8 mouse cellular contexts compared by ENCODE assay signal in the genomic region with DNA sequence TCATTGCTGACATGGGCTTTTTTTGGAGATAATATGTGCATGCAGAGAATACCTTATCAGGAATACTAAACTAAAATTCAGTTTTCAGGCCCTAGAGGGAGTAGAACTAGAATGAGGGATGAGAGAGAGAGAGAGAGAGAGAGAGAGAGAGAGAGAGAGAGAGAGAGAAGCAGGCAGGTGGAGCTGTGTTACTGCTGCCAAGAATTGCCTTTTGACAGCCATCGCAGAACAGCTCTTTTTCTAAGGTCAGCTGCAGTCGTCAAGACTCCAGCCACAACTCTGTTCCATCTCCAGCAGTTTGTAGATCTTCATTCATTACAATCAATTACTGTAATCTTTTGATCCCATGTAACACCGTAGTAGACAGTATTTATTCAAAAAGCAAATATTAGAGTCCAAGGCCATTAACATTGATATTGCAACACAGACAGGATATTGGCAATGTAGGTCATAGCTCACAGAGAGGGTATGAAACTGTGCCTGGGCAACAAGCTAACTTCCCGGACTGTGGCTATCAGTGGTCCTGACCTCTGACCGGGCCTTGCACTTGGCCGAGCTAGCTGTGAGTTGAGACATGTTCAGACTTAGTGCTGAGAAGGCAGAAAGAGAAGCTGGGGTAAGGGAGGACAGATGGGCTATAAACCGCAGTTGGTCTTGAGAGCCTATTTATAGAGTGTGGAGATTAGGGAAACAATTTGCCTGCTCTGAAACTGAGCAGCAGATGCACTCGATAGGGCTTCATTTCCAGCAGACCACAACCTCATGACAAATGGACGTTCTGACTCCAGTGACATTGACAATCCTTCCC. TPM values are rescaled to one million over a fixed set of nuclear protein-coding genes. Genes with fewer than 3 reads are reported as not detected.
DNase-seq lines count a peak whose midpoint lies in the region; ATAC-seq lines count a peak whose summit lies in the region.

No protein-coding gene starts in this region.

- peak; percentile 92 for ATAC-seq in granulocyte monocyte progenitor cell, adult 5-6 weeks (replicated peaks; ENCODE audit: poor library complexity, severe bottlenecking)
- peak; percentile 76; the same call in 1 of the 2 replicates for ATAC-seq in limb, embryonic 12.5 days (ENCODE audit: insufficient number of reproducible peaks, insufficient read depth, low FRiP score, low TSS enrichment, low read depth)
- no peak for ATAC-seq in midbrain, embryonic 16.5 days
- no peak for ATAC-seq in CD4-positive, CD25-positive, alpha-beta regulatory T cell, adult 4 months

- H3K9me3 ChIP-seq in limb, embryonic 12.5 days, result no peaks in the 10 kb centered on the region
- no peaks in the 10 kb centered on the region for H3K9me3 ChIP-seq in midbrain, embryonic 16.5 days (replicated peaks; ENCODE audit: control insufficient read depth, low read length, poor library complexity, severe bottlenecking)

- H3K4me3 ChIP-seq in brown adipose tissue, adult 24 weeks (ENCODE audit: insufficient read depth, low read depth, low read length), result no peak overlapping the region
- H3K4me3 ChIP-seq in limb, embryonic 12.5 days (replicated peaks), result no peak overlapping the region
- no peak overlapping the region for H3K4me3 ChIP-seq in midbrain, embryonic 16.5 days (ENCODE audit: low read depth, low read length)

- no peak overlapping the region for H3K9ac ChIP-seq in limb, embryonic 12.5 days (replicated peaks)
- no peak overlapping the region for H3K9ac ChIP-seq in midbrain, embryonic 16.5 days (ENCODE audit: low read depth, low read length)

- peak overlapping the region; percentile 84 for H3K27ac ChIP-seq in brown adipose tissue, adult 24 weeks (replicated peaks; ENCODE audit: low read depth, low read length)
- no peak overlapping the region for H3K27ac ChIP-seq in limb, embryonic 12.5 days
- H3K27ac ChIP-seq in midbrain, embryonic 16.5 days (ENCODE audit: low read length), result no peak overlapping the region

- 42% methylated on average over 9 of the region's 9 CpGs for WGBS in limb, embryonic 12.5 days
- WGBS in midbrain, embryonic 16.5 days, result 75% methylated on average over 9 of the region's 9 CpGs

- no peaks in the 10 kb centered on the region for H3K27me3 ChIP-seq in limb, embryonic 12.5 days
- no peaks in the 10 kb centered on the region for H3K27me3 ChIP-seq in midbrain, embryonic 16.5 days (ENCODE audit: control insufficient read depth, insufficient read depth, low read depth, low read length)

- H3K4me2 ChIP-seq in limb, embryonic 12.5 days, result no peak overlapping the region
- H3K4me2 ChIP-seq in midbrain, embryonic 16.5 days (ENCODE audit: low read length), result no peak overlapping the region

- intact Hi-C loops in left cerebral cortex, postnatal 4 days (cut with DNase I), result no loop called here
- intact Hi-C loops in left cerebral cortex, postnatal 36 days (cut with DNase I), result no loop called here

- peak; percentile 16 for DNase-seq in left cerebral cortex, postnatal 4 days
- DNase-seq in left cerebral cortex, postnatal 36 days (ENCODE audit: low spot score in 2 of 2), result no peak
- peak; percentile 28 for DNase-seq in mesoderm, embryonic 11.5 days (ENCODE audit: low read depth, low spot score)

- H3K4me1 ChIP-seq in brown adipose tissue, adult 24 weeks (ENCODE audit: control insufficient read depth, insufficient read depth, insufficient read length, low read length), result peaks cover 9% of the 10 kb centered on the region; the same call in 1 of the 2 replicates
- no peaks in the 10 kb centered on the region for H3K4me1 ChIP-seq in limb, embryonic 12.5 days (replicated peaks)
- no peaks in the 10 kb centered on the region for H3K4me1 ChIP-seq in midbrain, embryonic 16.5 days (ENCODE audit: control insufficient read depth, insufficient read depth, low read length)

- no peaks in the 10 kb centered on the region for H3K36me3 ChIP-seq in limb, embryonic 12.5 days
- no peaks in the 10 kb centered on the region for H3K36me3 ChIP-seq in midbrain, embryonic 16.5 days (ENCODE audit: control insufficient read depth, insufficient read depth, low read length)

RNA-seq across cellular contexts. Expression of gene 4931440F15Rik, which starts 17.1 kb away (rescaled TPM):
- total RNA-seq in left cerebral cortex, postnatal 4 days (2021), result 1 to 10 TPM; 2.5 to 2.7 TPM
- 1 to 10 TPM; 2.2 to 3.7 TPM for total RNA-seq in left cerebral cortex, postnatal 36 days (2021)
- polyA plus RNA-seq in brown adipose tissue, adult 24 weeks (2012; ENCODE audit: insufficient read depth, insufficient read length, missing spikeins), result not detected in 2 replicates
- total RNA-seq in granulocyte monocyte progenitor cell, adult 5-6 weeks (2014; fragmentation: Nextera tagmentation), result not detected in 2 replicates
- 0.21 TPM in 1 of 2 replicates, not detected in the other for total RNA-seq in granulocyte monocyte progenitor cell, adult 5-6 weeks (2017)
- 0.10 and 0.14 TPM in 2 replicates for polyA plus RNA-seq in limb, embryonic 12.5 days (2016; fragmentation: Nextera tagmentation; extraction: Ambion mirVana)
- 0.83 TPM in 2 replicates for polyA plus RNA-seq in midbrain, embryonic 16.5 days (2015; fragmentation: Nextera tagmentation; extraction: Ambion mirVana)
- under 1 TPM in 1 of 2 experiments, not detected in 1; 0.11 TPM for polyA plus RNA-seq in CD4-positive, CD25-positive, alpha-beta regulatory T cell, adult 4 months (2017; shearing (Covaris generic))

Comparison
In these comparisons a context has a peak if more than half of its experiments do, and no peak if none do; other contexts are left out.
1. DNase-seq: peak in left cerebral cortex, postnatal 4 days (single experiment) and mesoderm, embryonic 11.5 days (single experiment); none in left cerebral cortex, postnatal 36 days (0 of 2).
2. ATAC-seq: peak in granulocyte monocyte progenitor cell, adult 5-6 weeks (single experiment) and limb, embryonic 12.5 days (single experiment); none in midbrain, embryonic 16.5 days (single experiment) and CD4-positive, CD25-positive, alpha-beta regulatory T cell, adult 4 months (single experiment).